Mouse (Mus musculus) embryonic facial prominence, embryonic 11.5 days (tissue): ENCODE data around the gene Sorbs2. TPM values are rescaled to one million over a fixed set of nuclear protein-coding genes. Genes with fewer than 3 reads are reported as not detected.

Experiments used
- ATAC-seq: fragments of 200-750 bp; cut with Nextera tagmentation; replicated peaks from 2 replicates; pipeline ENCODE4 v1.8.0; 2017; ENCODE audit warnings: low read depth; ENCODE audit not compliant: insufficient number of reproducible peaks, low FRiP score, low TSS enrichment
- DNase-seq: peaks from one replicate; pipeline ENCODE4 v3.0.0-alpha.2; 2015; ENCODE audit warnings: low spot score
- H3K27ac ChIP-seq: fragments of 300-500 bp; sonication (generic); replicated peaks from 2 replicates; pipeline ENCODE4 v1.5.1; 2014; ENCODE audit warnings: mild to moderate bottlenecking, low read depth, low read length, control low read depth
- H3K27me3 ChIP-seq: fragments of 300-500 bp; sonication (generic); 2 replicates; pipeline ENCODE4 v1.6.1; 2014; ENCODE audit warnings: mild to moderate bottlenecking, low read length, moderate library complexity, mixed read lengths; ENCODE audit not compliant: control insufficient read depth, insufficient read depth
- H3K36me3 ChIP-seq: fragments of 300-500 bp; sonication (generic); replicated peaks from 2 replicates; pipeline ENCODE4 v1.6.1; 2014; ENCODE audit warnings: low read depth, mild to moderate bottlenecking, low read length, moderate library complexity, mixed read lengths; ENCODE audit not compliant: control insufficient read depth, insufficient read depth
- H3K4me1 ChIP-seq: fragments of 300-500 bp; sonication (generic); 2 replicates; pipeline ENCODE4 v1.6.1; 2014; ENCODE audit warnings: low read length, mixed read lengths; ENCODE audit not compliant: control insufficient read depth, insufficient read depth
- H3K4me2 ChIP-seq: fragments of 300-500 bp; sonication (generic); 2 replicates; pipeline ENCODE4 v1.6.1; 2014; ENCODE audit warnings: low read depth, mild to moderate bottlenecking, control low read depth, low read length, moderate library complexity
- H3K4me3 ChIP-seq: fragments of 300-500 bp; sonication (generic); 2 replicates; pipeline ENCODE4 v1.5.1; 2014; ENCODE audit warnings: low read depth, low read length, control low read depth
- H3K9ac ChIP-seq: fragments of 300-500 bp; sonication (generic); replicated peaks from 2 replicates; pipeline ENCODE4 v1.6.1; 2014; ENCODE audit warnings: mild to moderate bottlenecking, control low read depth, low read length
- H3K9me3 ChIP-seq: fragments of 300-500 bp; sonication (generic); replicated peaks from 2 replicates; pipeline ENCODE4 v1.6.1; 2016; ENCODE audit warnings: mild to moderate bottlenecking, low read length, inconsistent platforms, mixed read lengths; ENCODE audit not compliant: control insufficient read depth
- WGBS: fragments of 180-500 bp; shearing (Covaris S2); extraction: QIAGEN DNeasy Blood & Tissue Kit; methylation state at CpG from one replicate; pipeline ENCODE4 v1.1.7; 2014; 5-methylcytosine and 5-hydroxymethylcytosine counted together
- polyA plus RNA-seq: library from polyadenylated mRNA; unstranded; fragments of >200 nt; fragmentation: Nextera tagmentation; extraction: Ambion mirVana; gene quantifications from 2 replicates; pipeline ENCODE4 v1.2.1, GENCODE M21; 2014

Gene Sorbs2
- polyA plus RNA-seq, 1 experiment from 2014 or later = 26.6 TPM

DNA sequence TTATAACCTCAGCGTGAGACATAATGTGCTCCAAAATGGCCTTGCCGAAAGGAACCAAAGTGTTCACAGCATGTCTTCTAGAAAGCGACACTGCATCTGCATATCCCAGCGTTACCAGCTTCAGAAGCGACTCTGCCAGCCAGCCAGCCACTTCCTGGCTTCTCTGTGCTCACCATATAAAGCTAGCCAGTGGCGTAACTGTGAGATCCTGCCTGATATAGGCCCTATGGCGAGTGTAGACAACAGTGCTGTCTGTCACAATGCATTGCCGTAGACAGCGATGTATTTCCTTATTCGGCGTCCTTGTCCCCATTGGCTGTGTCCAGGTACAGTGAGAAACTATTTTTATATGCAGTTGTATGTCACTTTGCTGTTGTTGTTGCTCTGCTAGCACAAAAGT, 258.6 kb downstream of the Sorbs2 start:
- H3K36me3 ChIP-seq = no peaks in the 10 kb centered on the region
- no peak for DNase-seq
- no peak overlapping the region for H3K4me2 ChIP-seq
- H3K4me3 ChIP-seq = no peak overlapping the region
- H3K9ac ChIP-seq = no peak overlapping the region
- no peaks in the 10 kb centered on the region for H3K27me3 ChIP-seq
- ATAC-seq = no peak
- no peak overlapping the region for H3K27ac ChIP-seq
- H3K9me3 ChIP-seq = no peaks in the 10 kb centered on the region
- WGBS = 79% methylated on average over 11 of the region's 11 CpGs
- no peaks in the 10 kb centered on the region for H3K4me1 ChIP-seq

DNA sequence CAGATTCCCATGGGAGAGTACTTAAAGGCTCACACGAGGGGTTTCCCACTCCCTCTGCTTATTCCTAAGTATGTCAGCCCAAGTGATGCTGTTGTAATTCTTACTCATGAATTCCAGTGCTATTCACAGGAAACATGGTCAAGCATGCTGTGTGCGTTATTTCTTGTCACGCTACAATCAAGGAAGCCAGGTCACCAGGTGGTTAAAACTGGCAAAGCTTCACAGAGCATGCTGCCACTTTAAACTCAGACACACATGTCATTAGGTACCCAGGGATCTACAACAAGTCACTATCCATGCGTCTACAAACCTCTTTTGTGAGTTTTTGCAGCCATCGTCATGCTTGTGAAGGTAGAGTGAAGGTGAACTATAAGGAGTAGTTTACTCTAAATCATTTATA, 267.3 kb downstream of the Sorbs2 start:
- H3K4me3 ChIP-seq = no peak overlapping the region
- no peak overlapping the region for H3K9ac ChIP-seq
- no peak overlapping the region for H3K4me2 ChIP-seq
- ATAC-seq (no peak), DNase-seq (no peak)
- 81% methylated on average over 5 of the region's 5 CpGs for WGBS
- H3K27me3 ChIP-seq = no peaks in the 10 kb centered on the region
- H3K9me3 ChIP-seq = no peaks in the 10 kb centered on the region
- no peak overlapping the region for H3K27ac ChIP-seq
- H3K4me1 ChIP-seq = no peaks in the 10 kb centered on the region
- H3K36me3 ChIP-seq = no peaks in the 10 kb centered on the region

DNA sequence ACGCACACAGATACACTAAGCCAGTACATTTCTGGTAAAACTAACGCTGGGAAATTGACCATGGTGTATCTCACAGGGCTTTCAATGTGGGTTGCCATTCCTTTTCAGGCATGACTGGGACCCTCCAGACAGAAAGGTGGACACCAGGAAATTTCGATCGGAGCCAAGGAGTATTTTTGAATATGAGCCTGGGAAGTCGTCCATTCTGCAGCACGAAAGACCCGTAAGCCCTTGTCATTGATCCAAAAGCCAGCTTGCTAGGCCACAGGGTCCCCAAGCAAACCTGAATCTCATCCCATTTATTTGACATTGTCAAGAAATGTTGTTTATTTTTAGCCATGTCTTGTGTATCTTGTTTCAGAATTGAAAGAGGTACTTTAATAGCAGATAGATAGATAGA, 267.9 kb downstream of the Sorbs2 start:
- no peak for ATAC-seq

DNA sequence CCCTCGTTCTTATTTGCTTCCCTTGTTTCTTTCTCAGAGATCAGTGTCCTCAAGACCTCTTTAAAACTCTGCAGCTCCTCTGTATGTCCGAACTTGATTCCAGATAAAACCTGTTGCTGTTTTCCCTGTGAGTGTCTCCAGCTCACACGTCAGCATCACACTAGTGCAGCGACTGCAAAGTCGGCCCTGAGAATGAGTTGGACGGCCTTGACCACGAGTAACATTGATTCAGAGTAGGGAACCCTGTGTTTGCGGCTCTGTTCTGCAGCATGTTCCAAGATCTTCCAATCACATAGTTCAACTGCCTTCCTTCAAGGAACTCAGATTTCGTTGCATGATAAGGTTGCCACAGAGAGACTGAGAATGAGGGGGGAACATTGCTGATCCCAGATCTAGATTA, 268.8 kb downstream of the Sorbs2 start:
- DNase-seq (no peak), ATAC-seq (no peak)
- Histone ChIP-seq H3K36me3 (no peaks in the 10 kb centered on the region), H3K27me3 (no peaks in the 10 kb centered on the region), H3K4me2 (no peak overlapping the region), H3K9me3 (no peaks in the 10 kb centered on the region), H3K9ac (no peak overlapping the region), H3K4me3 (no peak overlapping the region), H3K4me1 (no peaks in the 10 kb centered on the region), H3K27ac (no peak overlapping the region)
- 89% methylated on average over 9 of the region's 9 CpGs for WGBS

More for the DNA sequence above, 267.9 kb downstream of the Sorbs2 start:
- Histone ChIP-seq H3K36me3 (no peaks in the 10 kb centered on the region), H3K27ac (no peak overlapping the region), H3K4me1 (no peaks in the 10 kb centered on the region), H3K27me3 (no peaks in the 10 kb centered on the region), H3K9ac (no peak overlapping the region), H3K4me3 (no peak overlapping the region), H3K4me2 (no peak overlapping the region), H3K9me3 (no peaks in the 10 kb centered on the region)
- WGBS = 94% methylated on average over 7 of the region's 7 CpGs
- DNase-seq = no peak

DNA sequence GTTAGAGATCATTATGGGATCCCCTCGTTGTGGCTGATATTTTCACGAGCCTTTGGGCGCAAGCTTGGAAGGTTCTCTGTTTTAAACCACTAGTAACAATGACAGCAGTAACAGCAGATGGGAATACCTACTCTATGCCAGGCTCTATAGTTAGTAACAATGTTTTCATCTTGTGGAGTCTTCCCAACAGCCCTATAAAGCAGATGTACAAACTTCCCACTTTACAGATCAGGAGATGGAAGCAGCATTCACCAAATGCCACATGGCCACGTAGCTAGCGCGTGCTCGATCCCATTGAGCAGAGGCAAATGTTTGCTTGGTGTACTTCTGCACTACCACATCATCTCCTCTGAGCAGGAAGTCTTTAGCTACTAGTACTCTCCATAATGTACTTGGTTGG, 269.4 kb downstream of the Sorbs2 start:
- no peak overlapping the region for H3K4me3 ChIP-seq
- no peak for DNase-seq
- 96% methylated on average over 7 of the region's 7 CpGs for WGBS
- no peaks in the 10 kb centered on the region for H3K4me1 ChIP-seq
- no peak overlapping the region for H3K27ac ChIP-seq
- no peaks in the 10 kb centered on the region for H3K36me3 ChIP-seq
- no peak for ATAC-seq
- H3K9ac ChIP-seq = no peak overlapping the region
- H3K9me3 ChIP-seq = no peaks in the 10 kb centered on the region
- no peaks in the 10 kb centered on the region for H3K27me3 ChIP-seq
- no peak overlapping the region for H3K4me2 ChIP-seq

DNA sequence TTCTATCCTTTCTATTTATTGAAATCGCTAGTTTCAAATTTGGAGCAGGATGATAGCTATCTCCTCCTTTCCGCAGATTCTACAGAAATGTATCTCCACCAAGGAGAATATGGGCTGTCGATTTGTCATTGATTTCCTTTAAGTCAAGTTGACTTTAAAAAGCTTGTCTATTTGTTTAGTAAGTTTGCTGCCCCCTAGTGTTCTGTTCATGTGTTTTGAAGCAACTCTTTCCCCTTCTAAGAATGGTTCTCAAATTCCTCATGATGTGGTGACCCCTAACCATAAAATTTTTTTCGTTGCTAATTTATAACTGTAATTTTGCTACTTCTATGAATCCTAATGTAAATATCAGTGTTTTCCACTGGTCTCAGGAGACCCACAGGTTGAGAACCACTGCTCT, 273.0 kb downstream of the Sorbs2 start:
- H3K4me1 ChIP-seq = no peaks in the 10 kb centered on the region
- no peak overlapping the region for H3K9ac ChIP-seq
- H3K36me3 ChIP-seq = no peaks in the 10 kb centered on the region
- 55% methylated on average over 4 of the region's 4 CpGs for WGBS
- no peak overlapping the region for H3K27ac ChIP-seq
- no peak overlapping the region for H3K4me3 ChIP-seq
- peak; percentile 85 for DNase-seq
- no peak for ATAC-seq
- H3K9me3 ChIP-seq = no peaks in the 10 kb centered on the region
- no peak overlapping the region for H3K4me2 ChIP-seq
- H3K27me3 ChIP-seq = no peaks in the 10 kb centered on the region

DNA sequence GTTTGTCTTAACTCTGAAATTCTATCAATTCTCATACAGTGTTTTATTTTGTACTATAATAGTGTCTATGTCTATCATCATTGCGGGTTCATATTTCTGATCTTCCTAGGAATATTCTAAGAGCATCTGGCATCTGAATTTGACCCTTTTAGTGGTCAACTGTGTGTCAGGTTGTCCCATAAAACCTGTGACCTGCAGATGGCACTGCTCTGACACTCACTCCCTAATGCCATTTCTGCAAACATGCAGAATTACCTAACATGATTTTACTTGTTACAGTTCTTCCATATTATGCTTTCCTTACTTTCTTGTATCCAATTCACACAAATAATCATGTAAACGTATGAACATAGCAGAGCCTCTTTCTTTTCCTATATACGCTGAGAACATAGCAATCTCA, 281.0 kb downstream of the Sorbs2 start:
- Histone ChIP-seq H3K27me3 (no peaks in the 10 kb centered on the region), H3K27ac (no peak overlapping the region), H3K9me3 (no peaks in the 10 kb centered on the region), H3K36me3 (no peaks in the 10 kb centered on the region), H3K9ac (no peak overlapping the region), H3K4me1 (no peaks in the 10 kb centered on the region), H3K4me2 (no peak overlapping the region), H3K4me3 (no peak overlapping the region)
- no peak for DNase-seq
- WGBS = 81% methylated on average over 3 of the region's 3 CpGs
- ATAC-seq = no peak

DNA sequence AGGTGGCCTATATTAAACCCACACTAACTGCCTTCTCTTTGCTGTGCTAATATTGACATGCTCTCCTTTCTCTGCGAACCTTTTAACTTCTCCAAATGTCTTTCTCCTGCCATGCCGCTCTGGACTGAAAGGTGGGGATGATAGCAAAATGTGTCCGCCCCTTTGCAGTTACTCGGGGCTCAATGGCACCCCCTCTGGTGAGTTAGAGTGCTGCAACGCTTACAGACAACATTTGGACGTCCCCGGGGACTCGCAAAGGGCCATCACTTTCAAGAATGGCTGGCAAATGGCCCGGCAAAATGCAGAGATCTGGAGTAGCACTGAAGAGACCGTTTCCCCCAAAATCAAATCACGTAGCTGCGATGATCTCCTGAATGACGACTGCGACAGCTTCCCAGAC, 287.3 kb downstream of the Sorbs2 start:
- DNase-seq (no peak), ATAC-seq (no peak)
- Histone ChIP-seq H3K9me3 (no peaks in the 10 kb centered on the region), H3K4me3 (no peak overlapping the region), H3K4me2 (no peak overlapping the region), H3K9ac (no peak overlapping the region), H3K27ac (no peak overlapping the region), H3K27me3 (no peaks in the 10 kb centered on the region), H3K36me3 (no peaks in the 10 kb centered on the region), H3K4me1 (no peaks in the 10 kb centered on the region)
- WGBS = 91% methylated on average over 14 of the region's 14 CpGs
